Mouse (Mus musculus): ENCODE results near the gene Tmed6. TPM values are rescaled to one million over a fixed set of nuclear protein-coding genes. Genes with fewer than 3 reads are reported as not detected.

Tmed6 gene
- not detected in 2 replicates for polyA plus RNA-seq (2012; ENCODE audit: low replicate concordance)

GRCm38 (mm10) chr8:107065511-107066496 lies at the start of gene Tmed6:
Gene Tmed6 (minus strand): TSS chr8:107065644.

DNA sequence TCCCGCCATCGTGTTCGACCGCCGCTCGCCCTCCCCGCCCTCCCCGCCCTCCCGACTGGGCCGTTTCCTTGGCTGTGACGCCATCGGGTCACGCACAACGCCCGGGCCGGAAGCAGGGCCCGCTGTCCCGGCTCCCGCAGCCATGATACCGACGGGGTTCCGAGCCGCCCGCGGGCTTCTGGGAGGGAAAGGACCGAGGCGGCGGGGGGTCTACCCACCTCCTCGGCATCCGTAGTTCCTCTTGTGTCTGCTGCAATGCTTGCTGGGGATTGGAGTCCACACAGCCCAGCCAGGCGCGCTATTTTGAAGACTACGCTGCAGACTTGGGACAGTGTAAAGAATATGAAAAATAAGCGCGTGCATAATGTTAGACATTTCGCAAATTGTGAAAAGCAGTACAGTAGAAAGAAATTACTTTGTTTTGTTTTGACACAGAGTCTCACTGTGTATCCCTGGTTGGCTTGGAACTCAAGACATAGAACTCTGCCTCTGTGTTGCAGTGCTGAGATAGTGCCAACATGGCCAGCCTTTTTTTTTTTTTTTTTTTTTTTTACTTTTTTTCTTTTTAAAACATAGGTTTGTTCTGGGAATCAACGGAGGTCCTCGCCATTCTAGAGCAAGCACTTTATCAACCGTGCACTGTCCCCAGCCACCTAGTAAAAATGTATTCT lies 31.1 kb upstream of the Tmed6 start, which contains the start of gene Terf2:
Terf2 (minus strand) TSS at position 182 of the 671 bp plus-strand sequence.

GRCm38 (mm10) chr8:107056076-107056972 lies 9.1 kb downstream of the Tmed6 start, which contains the start of the genes Cog8 and Nip7:
Gene Cog8 (minus strand): TSS chr8:107056689.
Gene Nip7 (plus strand): TSS chr8:107056877.

GRCm38 (mm10) chr8:107048061-107048941 lies 17.1 kb downstream of the Tmed6 start, which contains the start of gene Pdf:
Gene Pdf (minus strand): TSS chr8:107048614.

GRCm38 (mm10) chr8:107030650-107031576 lies 34.5 kb downstream of the Tmed6 start, which contains the start of gene Vps4a:
Gene Vps4a (plus strand): TSS chr8:107031222.

Other genes starting within 250 kb of the Tmed6 start
- not detected in 2 replicates for gene Has3, start 195.4 kb downstream of the Tmed6 start, polyA plus RNA-seq (2012; ENCODE audit: low replicate concordance)
- gene Utp4, start 172.0 kb downstream of the Tmed6 start, polyA plus RNA-seq (2012; ENCODE audit: low replicate concordance), result 7.8 and 14.4 TPM in 2 replicates
- 1.3 and 3.1 TPM in 2 replicates for gene Sntb2, start 129.9 kb downstream of the Tmed6 start, polyA plus RNA-seq (2012; ENCODE audit: low replicate concordance)
- gene Vps4a, start 34.4 kb downstream of the Tmed6 start, polyA plus RNA-seq (2012; ENCODE audit: low replicate concordance), result 12.8 and 19.3 TPM in 2 replicates
- gene Pdf, start 17.0 kb downstream of the Tmed6 start, polyA plus RNA-seq (2012; ENCODE audit: low replicate concordance), result 0.83 and 8.1 TPM in 2 replicates
- gene Cog8, start 9.0 kb downstream of the Tmed6 start, polyA plus RNA-seq (2012; ENCODE audit: low replicate concordance), result 16.6 and 19.9 TPM in 2 replicates
- 5.6 and 9.5 TPM in 2 replicates for gene Nip7, start 8.8 kb downstream of the Tmed6 start, polyA plus RNA-seq (2012; ENCODE audit: low replicate concordance)
- 14.6 and 15.3 TPM in 2 replicates for gene Terf2, start 30.9 kb upstream of the Tmed6 start, polyA plus RNA-seq (2012; ENCODE audit: low replicate concordance)
- 4.6 and 6.8 TPM in 2 replicates for gene Cyb5b, start 85.0 kb upstream of the Tmed6 start, polyA plus RNA-seq (2012; ENCODE audit: low replicate concordance)
- 4.0 and 6.3 TPM in 2 replicates for gene Nfat5, start 227.8 kb upstream of the Tmed6 start, polyA plus RNA-seq (2012; ENCODE audit: low replicate concordance)